Mouse (Mus musculus) lung, postnatal 0 days (tissue): ENCODE data around the gene Slc25a47. TPM values are rescaled to one million over a fixed set of nuclear protein-coding genes. Genes with fewer than 3 reads are reported as not detected.
"Not testable (repeated sequence)": the region's sequence is repeated elsewhere in the genome, so short reads cannot be mapped to it uniquely, and the experiment has no call there.

Experiments used
- ATAC-seq: fragments of 200-750 bp; cut with Nextera tagmentation; 2 replicates; pipeline ENCODE4 v1.8.0; 2017; ENCODE audit warnings: moderate library complexity
- DNase-seq: peaks from one replicate; pipeline ENCODE4 v3.0.0-alpha.2; 2016; ENCODE audit warnings: low spot score
- H3K27ac ChIP-seq: fragments of 300-500 bp; sonication (generic); 2 replicates; pipeline ENCODE4 v1.5.1; 2014; ENCODE audit warnings: antibody characterized with exemption, mild to moderate bottlenecking, low read length, mixed read lengths
- H3K27me3 ChIP-seq: fragments of 300-500 bp; sonication (generic); replicated peaks from 2 replicates; pipeline ENCODE4 v1.6.1; 2014; ENCODE audit warnings: low read length, mixed read lengths; ENCODE audit not compliant: insufficient read depth
- H3K36me3 ChIP-seq: fragments of 300-500 bp; sonication (generic); 2 replicates; pipeline ENCODE4 v1.6.1; 2014; ENCODE audit warnings: low read length, mixed read lengths; ENCODE audit not compliant: insufficient read depth
- H3K4me1 ChIP-seq: fragments of 300-500 bp; sonication (generic); 2 replicates; pipeline ENCODE4 v1.6.1; 2014; ENCODE audit warnings: antibody characterized with exemption, low read depth, low read length, mixed read lengths; ENCODE audit not compliant: insufficient read depth
- H3K4me2 ChIP-seq: fragments of 300-500 bp; sonication (generic); replicated peaks from 2 replicates; pipeline ENCODE4 v1.6.1; 2014; ENCODE audit warnings: low read depth, mild to moderate bottlenecking, low read length, moderate library complexity, mixed read lengths
- H3K4me3 ChIP-seq: fragments of 300-500 bp; sonication (generic); 2 replicates; pipeline ENCODE4 v1.5.1; 2014; ENCODE audit warnings: low read depth, low read length
- H3K9ac ChIP-seq: fragments of 300-500 bp; sonication (generic); replicated peaks from 2 replicates; pipeline ENCODE4 v1.6.1; 2014; ENCODE audit warnings: low read depth, mild to moderate bottlenecking
- H3K9me3 ChIP-seq: fragments of 300-500 bp; sonication (generic); 2 replicates; pipeline ENCODE4 v1.6.1; 2016; ENCODE audit warnings: low read length, mixed read lengths
- CTCF ChIP-seq: IDR thresholded peaks from 2 replicates; pipeline ENCODE4 v1.5.1; 2016; ENCODE audit warnings: antibody characterized with exemption, mild to moderate bottlenecking
- EP300 ChIP-seq: IDR thresholded peaks from 2 replicates; pipeline ENCODE4 v1.6.1; 2016; ENCODE audit warnings: antibody characterized with exemption, mild to moderate bottlenecking, control low read depth
- WGBS: fragments of 180-500 bp; shearing (Covaris S2); extraction: QIAGEN DNeasy Blood & Tissue Kit; methylation state at CpG from one replicate; pipeline ENCODE4 v1.1.7; 2014; 5-methylcytosine and 5-hydroxymethylcytosine counted together
- polyA plus RNA-seq: library from polyadenylated mRNA; unstranded; fragments of >200 nt; fragmentation: Nextera tagmentation; extraction: Ambion mirVana; gene quantifications from 2 replicates; pipeline ENCODE4 v1.2.1, GENCODE M21; 2015

Gene Slc25a47
- polyA plus RNA-seq, 1 experiment from 2014 or later: 8.5 TPM

DNA sequence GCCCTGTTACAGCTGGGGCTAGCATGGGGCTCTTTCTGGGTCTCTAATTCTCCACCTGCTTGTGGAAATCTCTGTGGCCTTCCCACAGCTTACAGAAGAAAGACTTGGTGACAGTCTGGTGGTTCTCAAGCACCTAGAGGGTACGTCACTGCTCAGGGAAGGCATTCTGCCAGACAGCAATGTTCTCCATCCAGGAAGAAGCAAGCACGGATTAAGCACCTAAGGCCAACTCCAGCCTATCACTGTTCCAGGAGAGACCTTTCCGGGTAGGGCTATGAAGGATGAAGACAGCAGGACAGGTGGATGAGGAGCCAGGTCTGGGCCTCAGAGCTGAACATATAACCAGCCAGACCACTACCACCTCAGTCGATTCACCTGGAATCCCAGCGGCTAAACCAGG, 1.1 kb upstream of the Slc25a47 start:
- Histone ChIP-seq H3K4me1 (peaks cover 46% of the 10 kb centered on the region), H3K27me3 (no peaks in the 10 kb centered on the region), H3K27ac (0 out of 2 replicates have a peak overlapping the region, but pooled peaks have one; percentile 60), H3K36me3 (no peaks in the 10 kb centered on the region), H3K4me2 (peak overlapping the region; percentile 93), H3K4me3 (peak overlapping the region; percentile 50), H3K9me3 (no peaks in the 10 kb centered on the region), H3K9ac (peak overlapping the region; percentile 53)
- 25% methylated on average over 5 of the region's 5 CpGs for whole genome bisulfite sequencing
- TF ChIP-seq CTCF: no peak
- no peak for TF ChIP-seq EP300
- ATAC-seq (no peak), DNase-seq (peak; percentile 46)

DNA sequence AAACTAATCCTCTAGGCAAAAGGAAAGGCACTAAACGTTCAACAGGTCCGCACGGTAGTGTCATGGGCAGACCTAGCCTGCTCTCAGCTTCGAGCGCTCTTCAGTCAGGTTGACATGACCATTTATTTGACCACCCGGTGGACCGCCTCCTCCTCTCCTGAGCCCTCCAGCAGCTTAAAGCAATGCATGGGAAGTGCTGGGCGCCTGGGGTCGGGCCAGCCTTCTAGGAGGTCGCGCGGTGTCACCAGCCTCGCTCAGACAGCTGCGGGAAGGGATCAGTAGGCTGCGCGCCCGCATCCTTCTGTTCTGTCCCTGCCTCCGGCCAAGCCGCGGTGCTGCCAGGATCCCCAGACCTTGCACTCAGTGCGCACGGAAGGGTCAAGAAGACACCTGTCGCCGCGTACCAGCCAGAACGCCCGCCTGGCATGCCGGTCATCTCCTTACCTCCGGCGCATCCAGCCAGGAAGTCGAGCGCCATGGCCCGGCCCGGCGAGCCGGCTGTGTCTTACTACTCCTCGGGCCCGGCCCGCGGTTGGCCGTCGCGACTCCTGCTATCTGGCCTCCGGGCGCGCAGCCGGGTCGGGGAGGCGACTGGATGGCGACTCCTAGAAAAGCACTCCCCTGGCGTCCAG, 522 bp upstream of the Slc25a47 start:
- Histone ChIP-seq H3K4me1 (peaks cover 45% of the 10 kb centered on the region), H3K27me3 (no peaks in the 10 kb centered on the region), H3K27ac (peak overlapping the region; percentile 60), H3K9ac (peak overlapping the region; percentile 53), H3K9me3 (no peaks in the 10 kb centered on the region), H3K36me3 (no peaks in the 10 kb centered on the region), H3K4me2 (peak overlapping the region; percentile 93), H3K4me3 (peak overlapping the region; percentile 50)
- ATAC-seq (no peak; the same call in 1 of the 2 replicates), DNase-seq (peak; percentile 36)
- 2% methylated on average over 50 of the region's 51 CpGs for WGBS
- TF ChIP-seq CTCF (no peak), EP300 (no peak)

DNA sequence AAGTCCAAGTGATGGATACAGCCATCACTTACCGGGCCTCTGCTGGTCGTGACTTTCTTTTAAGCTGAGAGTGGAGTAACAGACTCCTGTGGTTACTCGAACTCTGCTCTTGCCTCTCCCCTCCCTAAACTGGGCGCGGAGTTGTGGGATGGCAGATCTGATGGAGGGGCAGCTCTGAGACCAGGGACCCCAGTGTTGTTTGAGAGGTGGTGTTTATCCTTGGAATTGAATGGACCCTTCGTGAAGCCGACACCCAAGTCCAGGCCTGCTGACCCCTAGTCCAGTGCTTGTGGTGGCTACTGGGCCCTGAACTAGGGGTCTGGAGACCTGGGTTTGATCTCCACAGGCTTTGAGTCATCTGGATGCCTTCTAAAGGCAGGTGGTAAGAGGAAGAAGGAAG, 876 bp downstream of the Slc25a47 start:
- Histone ChIP-seq H3K36me3 (no peaks in the 10 kb centered on the region), H3K9me3 (no peaks in the 10 kb centered on the region), H3K27me3 (no peaks in the 10 kb centered on the region), H3K4me2 (peak overlapping the region; percentile 93), H3K9ac (peak overlapping the region; percentile 57), H3K4me3 (peak overlapping the region; percentile 50), H3K4me1 (peaks cover 39% of the 10 kb centered on the region), H3K27ac (peak overlapping the region; percentile 93)
- no peak for ATAC-seq
- TF ChIP-seq CTCF (no peak), EP300 (no peak)
- 19% methylated on average over 7 of the region's 7 CpGs for WGBS
- no peak for DNase-seq

DNA sequence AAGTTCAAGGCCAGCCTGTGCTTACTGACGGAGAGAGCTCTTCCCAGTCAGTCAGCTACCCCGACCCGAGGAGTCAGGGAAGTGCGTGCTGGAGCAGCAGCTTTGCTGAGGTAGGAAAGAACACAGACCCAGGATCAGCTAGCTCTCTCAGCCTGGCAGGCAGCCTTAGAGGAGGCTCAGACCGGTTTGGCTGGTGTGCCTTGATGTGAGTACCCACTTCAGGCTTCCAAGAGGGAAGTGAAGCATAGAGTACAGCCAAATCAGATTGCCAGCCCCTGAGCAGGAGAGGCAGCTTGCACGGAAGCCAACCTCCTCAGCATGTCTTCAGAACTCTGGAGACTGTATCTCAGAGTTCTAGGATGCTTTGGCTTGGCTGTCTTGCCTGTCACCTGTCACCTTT, 5.3 kb downstream of the Slc25a47 start:
- Histone ChIP-seq H3K9me3 (no peaks in the 10 kb centered on the region), H3K36me3 (no peaks in the 10 kb centered on the region), H3K27ac (peak overlapping the region; percentile 81), H3K9ac (no peak overlapping the region), H3K4me3 (no peak overlapping the region), H3K4me2 (no peak overlapping the region), H3K4me1 (peaks cover 22% of the 10 kb centered on the region; the same call in 1 of the 2 replicates), H3K27me3 (no peaks in the 10 kb centered on the region)
- ATAC-seq (peak; percentile 95), DNase-seq (peak; percentile 94)
- 42% methylated on average over 6 of the region's 6 CpGs for WGBS
- no peak for TF ChIP-seq CTCF
- TF ChIP-seq EP300: peak; percentile 89

DNA sequence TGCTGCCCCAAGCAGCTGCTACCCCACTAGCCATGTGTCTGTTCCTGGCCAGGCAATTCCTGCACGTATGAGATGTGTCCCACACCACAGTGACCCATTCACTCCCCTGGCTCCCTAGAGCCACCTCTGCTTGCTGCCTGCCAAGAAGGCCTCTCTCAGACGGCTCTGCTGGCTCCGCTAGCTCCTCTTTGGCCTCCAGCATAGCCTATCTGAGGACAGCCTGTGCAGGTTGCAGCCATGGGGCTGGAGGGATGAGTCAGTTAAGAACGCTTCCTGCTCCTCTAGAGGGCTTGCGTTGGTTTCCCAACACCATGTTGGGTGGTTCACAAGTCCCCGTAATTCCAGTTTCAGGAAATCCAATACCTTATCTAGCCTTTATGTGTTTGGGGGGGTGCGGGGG, 6.8 kb downstream of the Slc25a47 start:
- Histone ChIP-seq H3K27ac (peak overlapping the region; percentile 81), H3K36me3 (no peaks in the 10 kb centered on the region), H3K4me3 (no peak overlapping the region), H3K9me3 (no peaks in the 10 kb centered on the region), H3K4me1 (peaks cover 14% of the 10 kb centered on the region; the same call in 1 of the 2 replicates), H3K27me3 (no peaks in the 10 kb centered on the region), H3K4me2 (no peak overlapping the region), H3K9ac (no peak overlapping the region)
- DNase-seq (no peak), ATAC-seq (no peak)
- 76% methylated on average over 7 of the region's 7 CpGs for WGBS
- no peak for TF ChIP-seq EP300
- no peak for TF ChIP-seq CTCF

DNA sequence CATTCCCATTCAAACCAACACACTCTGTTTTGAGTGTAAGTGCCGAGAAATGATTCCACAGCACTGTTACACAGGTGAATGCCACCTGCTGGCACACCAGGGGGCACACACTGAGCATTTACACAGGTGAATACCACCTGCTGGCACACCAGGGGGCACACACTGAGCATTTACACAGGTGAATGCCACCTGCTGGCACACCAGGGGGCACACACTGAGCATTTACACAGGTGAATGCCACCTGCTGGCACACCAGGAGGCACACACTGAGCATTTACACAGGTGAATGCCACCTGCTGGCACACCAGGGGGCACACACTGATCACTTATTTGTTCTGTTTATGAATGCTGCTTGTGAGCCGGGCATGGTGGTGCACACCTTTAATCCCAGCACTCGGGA, 12.2 kb downstream of the Slc25a47 start:
- H3K27ac ChIP-seq, ATAC-seq: not testable (repeated sequence)
- WGBS: 83% methylated on average over 3 of the region's 3 CpGs

More for the DNA sequence above, 12.2 kb downstream of the Slc25a47 start:
- H3K4me1 ChIP-seq, H3K27me3 ChIP-seq, H3K36me3 ChIP-seq, H3K4me3 ChIP-seq, H3K9me3 ChIP-seq, DNase-seq, H3K4me2 ChIP-seq, H3K9ac ChIP-seq: not testable (repeated sequence)
- TF ChIP-seq CTCF: peak; percentile 79
